Mouse (Mus musculus) ovary, postnatal 10 days (tissue): ENCODE results near the gene Bmp10.

ENCODE experiments used
- DNase-seq: peaks from one replicate; pipeline ENCODE4 v3.0.0; 2022; ENCODE audit warnings: low spot score

The Bmp10 gene

GRCm38 (mm10) chr6:87428487-87429044 is at the start of gene Bmp10:
Bmp10 (plus strand) TSS chr6:87428994.
- no peak for DNase-seq

- DNase-seq, result no peak
Observed at GRCm38 (mm10) chr6:87383926-87384691, 44.7 kb upstream of the Bmp10 start.

GRCm38 (mm10) chr6:87384761-87385160 is 44.0 kb upstream of the Bmp10 start:
- no peak for DNase-seq

GRCm38 (mm10) chr6:87386203-87386602 is 42.6 kb upstream of the Bmp10 start:
- no peak for DNase-seq

- no peak for DNase-seq
Observed at GRCm38 (mm10) chr6:87386681-87387080, 42.1 kb upstream of the Bmp10 start.

- no peak for DNase-seq
Observed at GRCm38 (mm10) chr6:87388877-87389276, 39.9 kb upstream of the Bmp10 start, which contains the start of gene Gkn3. Gkn3 (minus strand) TSS chr6:87388935.

- DNase-seq, result no peak
Observed at GRCm38 (mm10) chr6:87389455-87389989, 39.3 kb upstream of the Bmp10 start.

- no peak for DNase-seq
Observed at GRCm38 (mm10) chr6:87393466-87394205, 35.2 kb upstream of the Bmp10 start.

GRCm38 (mm10) chr6:87394783-87395182 is 34.0 kb upstream of the Bmp10 start:
- DNase-seq, result no peak

GRCm38 (mm10) chr6:87399137-87399536 is 29.7 kb upstream of the Bmp10 start:
- DNase-seq, result peak; percentile 46

- no peak for DNase-seq
Observed at GRCm38 (mm10) chr6:87399886-87400566, 28.8 kb upstream of the Bmp10 start.

- DNase-seq, result no peak
Observed at GRCm38 (mm10) chr6:87401456-87401855, 27.3 kb upstream of the Bmp10 start.

GRCm38 (mm10) chr6:87412011-87412410 is 16.8 kb upstream of the Bmp10 start:
- no peak for DNase-seq

GRCm38 (mm10) chr6:87422304-87422703 is 6.5 kb upstream of the Bmp10 start:
- no peak for DNase-seq

- no peak for DNase-seq
Observed at GRCm38 (mm10) chr6:87424037-87424816, 4.6 kb upstream of the Bmp10 start.

- no peak for DNase-seq
Observed at GRCm38 (mm10) chr6:87426954-87427353, 1.8 kb upstream of the Bmp10 start.

GRCm38 (mm10) chr6:87427616-87428015 is 1.2 kb upstream of the Bmp10 start:
- no peak for DNase-seq

GRCm38 (mm10) chr6:87435791-87436190 is 7.0 kb downstream of the Bmp10 start:
- no peak for DNase-seq

GRCm38 (mm10) chr6:87436745-87437144 is 8.0 kb downstream of the Bmp10 start:
- no peak for DNase-seq

GRCm38 (mm10) chr6:87443253-87443652 is 14.5 kb downstream of the Bmp10 start:
- DNase-seq, result no peak

- no peak for DNase-seq
Observed at GRCm38 (mm10) chr6:87445222-87445621, 16.4 kb downstream of the Bmp10 start.
